Mouse (Mus musculus): ENCODE data around the gene Dpp10. TPM values are rescaled to one million over a fixed set of nuclear protein-coding genes. Genes with fewer than 3 reads are reported as not detected.

Gene Dpp10
- not detected in 2 replicates for polyA plus RNA-seq (2012; rRNA removed)

DNA sequence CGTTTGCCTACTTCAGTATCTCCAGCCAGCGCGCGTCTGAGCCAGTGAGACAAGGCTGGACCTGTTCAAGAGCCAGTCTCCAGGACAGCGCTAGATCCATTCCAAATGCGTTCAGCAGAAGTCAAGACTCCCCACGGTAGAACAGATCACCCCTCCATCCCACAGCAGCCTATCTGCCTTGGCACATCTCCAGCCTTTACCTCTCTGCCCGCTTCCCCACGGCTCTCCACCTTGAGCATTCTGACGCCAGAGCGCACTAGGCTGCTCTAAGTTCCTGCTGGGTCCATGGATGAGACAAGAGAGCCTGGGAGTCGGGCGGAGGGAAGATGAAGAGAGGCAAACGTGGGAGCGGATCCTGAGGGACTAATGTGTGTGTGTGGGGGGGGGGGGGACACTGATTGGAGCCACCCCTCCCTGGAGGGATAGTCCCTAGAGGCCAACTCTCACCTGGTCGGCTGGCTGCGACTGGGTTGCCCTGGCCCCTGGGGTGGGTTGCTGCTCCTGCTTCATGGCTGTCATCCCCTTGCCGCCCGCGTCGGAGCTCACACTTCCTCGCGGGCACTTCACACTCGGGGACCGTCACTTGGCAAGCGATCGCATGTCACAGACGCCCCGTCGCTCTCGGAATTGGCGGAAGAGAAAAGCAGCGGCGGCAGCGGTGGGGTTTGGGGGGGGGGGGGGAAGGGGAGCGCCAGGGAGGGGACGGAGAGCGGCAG, at the start of gene Dpp10:
Gene Dpp10 (minus strand): TSS at position 635 of the 716 bp plus-strand sequence.
- no peak for DNase-seq (ENCODE audit: low read depth)

DNA sequence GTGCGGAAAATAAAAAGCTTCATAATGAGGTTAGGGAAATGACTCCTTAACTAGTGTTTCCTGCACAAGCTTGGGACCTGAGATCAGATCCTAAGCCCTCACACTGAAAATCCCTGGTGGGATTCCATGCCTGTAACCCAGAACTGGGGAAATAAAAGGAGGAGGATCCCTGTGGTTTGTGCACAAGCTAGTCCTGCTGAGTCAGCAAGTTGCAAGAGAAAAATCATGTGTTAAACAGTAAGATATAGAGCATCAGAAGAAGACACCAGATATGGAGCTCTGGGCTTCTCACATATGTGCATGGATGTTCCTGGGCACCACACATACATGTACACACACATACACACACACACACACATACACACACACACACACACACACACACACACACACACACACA, 3.2 kb upstream of the Dpp10 start:
- no peak for DNase-seq (ENCODE audit: low read depth)

DNA sequence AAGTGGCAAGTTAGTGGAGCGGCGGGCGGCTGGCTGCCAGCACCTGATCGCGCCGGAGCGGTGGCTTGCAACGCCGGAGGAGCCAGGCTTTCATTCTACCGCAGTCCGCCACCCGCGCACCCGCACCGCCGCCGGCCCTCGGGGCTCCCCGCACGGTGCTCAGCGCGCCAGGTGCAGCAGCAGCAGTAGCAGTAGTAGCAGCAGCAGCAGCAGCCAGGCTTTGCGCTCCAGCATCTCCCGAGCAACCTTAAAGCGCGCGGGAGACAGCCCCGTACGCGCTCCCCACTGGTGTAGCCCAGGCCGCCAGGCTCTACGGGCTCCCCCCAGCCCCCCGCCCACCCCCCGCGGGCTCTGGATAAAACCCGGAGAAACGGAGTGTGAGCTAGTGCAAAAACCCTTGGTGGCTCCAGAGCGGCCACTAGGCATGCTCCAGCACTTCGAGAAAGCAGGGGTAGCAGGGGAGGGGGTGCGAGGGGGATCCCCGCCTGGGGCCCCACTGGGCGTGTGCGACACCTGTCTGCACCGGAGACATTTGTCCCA, 472 bp upstream of the Dpp10 start:
- DNase-seq (ENCODE audit: low read depth): no peak

DNA sequence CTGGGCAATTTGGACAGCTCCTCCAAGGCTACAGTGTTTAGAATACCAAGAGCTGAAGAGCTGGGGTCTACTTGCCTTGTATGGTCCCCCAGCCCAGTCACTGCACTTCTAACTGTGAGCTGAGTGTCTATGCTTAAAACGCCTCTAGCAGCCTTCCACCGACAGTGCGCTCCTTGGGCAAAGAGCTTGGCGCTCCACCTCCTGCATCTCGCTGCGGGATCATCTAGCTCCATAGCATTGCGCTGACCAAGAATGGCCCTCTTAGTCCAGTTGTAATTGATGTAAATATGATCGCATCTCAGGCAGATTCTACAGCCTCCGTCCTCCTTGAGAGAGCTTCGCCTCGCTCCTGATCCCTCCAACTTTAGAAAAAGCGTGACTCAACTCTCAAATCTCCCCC, 1.2 kb downstream of the Dpp10 start:
- no peak for DNase-seq (ENCODE audit: low read depth)

DNA sequence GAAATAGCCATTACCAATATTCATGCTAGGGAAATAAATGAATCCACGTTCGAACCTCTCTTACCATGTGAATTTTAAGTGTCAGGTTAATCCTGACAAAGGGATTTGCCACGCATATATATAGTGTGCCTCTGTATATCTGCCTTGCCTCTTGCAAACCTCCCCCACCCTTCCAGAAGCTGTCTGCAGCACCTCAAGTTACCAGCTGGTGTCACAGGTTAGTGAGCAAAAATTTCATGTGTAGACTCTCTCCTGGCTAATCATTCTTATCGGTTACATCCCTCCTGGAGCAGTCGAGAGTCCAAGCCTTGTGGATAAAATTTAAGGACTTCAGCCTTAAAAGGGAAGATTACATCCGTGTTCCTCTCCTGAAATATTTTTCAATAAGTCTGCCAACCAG, 1.9 kb downstream of the Dpp10 start:
- DNase-seq (ENCODE audit: low read depth): no peak

DNA sequence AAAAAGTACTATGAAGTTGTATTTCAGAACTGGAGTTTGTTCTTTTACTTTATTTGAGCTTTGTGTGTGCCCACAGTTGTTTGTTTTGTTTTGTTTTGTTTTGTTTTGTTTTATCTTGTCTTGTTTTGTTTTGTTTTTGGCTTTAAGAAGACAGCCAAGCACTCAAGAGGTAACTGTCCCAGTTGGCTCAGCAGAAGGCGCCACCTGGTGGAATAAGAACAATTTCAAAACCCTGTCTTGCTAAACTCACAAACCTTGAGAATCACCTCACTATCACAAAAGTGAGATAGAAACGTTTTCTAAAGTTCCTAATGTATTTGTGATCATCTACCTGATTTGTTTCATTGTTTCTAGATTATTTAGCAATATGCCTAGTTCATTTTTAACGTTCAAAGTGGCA, 3.8 kb downstream of the Dpp10 start:
- no peak for DNase-seq (ENCODE audit: low read depth)

DNA sequence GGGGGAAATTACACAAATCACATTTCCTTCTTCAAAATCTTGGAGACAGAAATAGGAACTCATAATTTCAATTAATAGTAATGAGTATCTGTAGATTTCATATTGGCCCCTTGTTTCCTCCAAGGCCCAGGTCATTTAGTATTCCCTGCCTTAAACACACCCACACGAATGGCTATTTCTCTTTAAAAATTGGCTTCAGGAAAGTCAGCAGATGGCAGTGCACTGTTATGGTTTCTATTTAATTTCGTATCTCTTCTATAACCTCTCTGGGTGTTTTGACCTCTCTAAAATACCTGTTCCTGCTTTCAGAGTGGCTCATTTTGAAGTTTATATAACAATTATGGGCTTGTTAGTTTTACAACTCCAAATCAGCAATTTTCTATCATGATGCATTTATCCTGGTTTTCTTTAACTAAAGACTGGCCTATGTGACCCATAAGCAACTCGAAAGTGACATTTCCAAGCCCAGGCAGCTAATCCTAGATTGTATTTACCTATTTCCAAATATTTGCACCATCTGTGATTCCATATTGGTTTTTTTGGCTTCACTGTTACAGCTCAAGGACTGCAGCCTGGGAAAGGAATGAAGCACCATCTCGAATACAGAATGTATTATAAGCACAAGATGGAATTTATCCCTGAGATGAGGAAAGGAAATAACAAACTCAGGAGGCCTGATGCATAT, 9.9 kb downstream of the Dpp10 start:
- DNase-seq (ENCODE audit: low read depth): no peak

DNA sequence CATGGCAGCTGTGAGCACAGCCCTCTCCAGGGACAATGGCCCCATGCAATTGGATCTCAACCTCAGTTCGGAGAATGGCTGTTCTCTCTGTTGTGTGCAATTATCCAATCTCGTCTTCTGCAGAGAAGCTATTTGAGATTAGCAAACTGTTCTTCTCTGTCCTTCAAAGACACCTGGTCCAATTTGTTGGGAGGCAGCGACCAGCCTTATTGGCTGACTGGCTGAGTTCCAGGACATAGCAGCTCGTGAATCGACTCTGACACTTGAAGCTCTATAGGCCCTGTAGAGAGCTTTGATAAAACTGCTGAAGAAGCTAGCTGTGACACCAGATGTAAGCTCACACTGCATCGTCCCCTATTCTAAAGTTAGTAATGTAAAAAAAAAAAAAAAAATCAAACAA, 12.7 kb downstream of the Dpp10 start:
- no peak for DNase-seq (ENCODE audit: low read depth)

DNA sequence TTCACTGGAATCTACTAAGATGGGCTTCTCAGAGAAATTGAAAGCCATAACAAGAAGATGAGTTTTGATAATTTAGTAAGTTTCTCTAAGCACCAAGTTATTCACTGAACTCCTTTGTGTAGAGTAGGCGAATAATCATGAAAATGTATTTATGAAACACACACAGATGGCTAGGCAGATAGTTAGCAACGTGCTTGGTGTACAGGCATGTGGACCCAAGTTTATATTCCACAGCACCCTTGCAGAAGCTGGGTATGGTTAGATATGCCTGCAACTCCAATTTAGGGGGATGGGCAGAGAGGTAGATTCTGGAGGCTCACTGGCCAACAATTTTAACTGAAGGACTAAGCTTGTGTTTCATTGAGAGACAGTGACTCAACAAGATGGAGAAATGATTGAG, 13.4 kb downstream of the Dpp10 start:
- DNase-seq (ENCODE audit: low read depth): no peak

DNA sequence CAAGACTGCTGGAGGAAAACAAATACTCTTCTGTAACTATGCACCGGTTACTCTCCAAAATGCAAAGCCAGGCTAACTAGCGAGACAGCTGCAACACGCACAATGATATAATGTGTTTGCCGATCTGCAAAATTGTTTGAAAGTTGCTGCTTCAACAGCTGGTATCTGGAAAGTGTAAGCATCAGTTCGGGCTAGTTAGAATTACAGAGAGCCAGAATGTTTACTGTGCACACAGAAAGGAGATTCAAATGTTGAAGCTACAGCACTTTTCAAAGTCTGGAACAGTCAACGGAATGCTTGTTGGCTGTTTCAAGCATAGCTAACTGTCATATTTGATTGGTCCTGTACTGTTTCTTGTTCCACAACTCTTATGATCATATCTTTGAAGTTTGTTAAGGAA, 42.6 kb downstream of the Dpp10 start:
- no peak for DNase-seq (ENCODE audit: low read depth)

DNA sequence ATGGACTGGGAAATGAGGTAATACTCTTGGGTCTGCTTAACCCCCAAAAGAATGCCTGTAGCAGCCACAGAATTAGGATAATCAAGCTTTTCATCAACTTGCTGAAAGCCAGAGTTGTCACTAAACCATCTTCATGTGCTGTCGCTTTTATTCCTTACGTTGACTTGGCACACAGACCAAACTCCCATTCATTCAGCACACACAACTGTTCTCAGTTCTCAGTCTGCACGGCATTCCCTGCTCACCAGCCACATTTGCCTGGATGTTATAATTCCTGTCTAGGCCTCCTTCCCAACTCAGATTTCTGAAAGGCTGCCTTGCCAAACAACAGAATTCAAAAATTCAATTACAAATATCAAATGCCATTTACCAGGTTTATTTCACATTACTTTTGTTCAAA, 49.6 kb downstream of the Dpp10 start:
- DNase-seq (ENCODE audit: low read depth): no peak

DNA sequence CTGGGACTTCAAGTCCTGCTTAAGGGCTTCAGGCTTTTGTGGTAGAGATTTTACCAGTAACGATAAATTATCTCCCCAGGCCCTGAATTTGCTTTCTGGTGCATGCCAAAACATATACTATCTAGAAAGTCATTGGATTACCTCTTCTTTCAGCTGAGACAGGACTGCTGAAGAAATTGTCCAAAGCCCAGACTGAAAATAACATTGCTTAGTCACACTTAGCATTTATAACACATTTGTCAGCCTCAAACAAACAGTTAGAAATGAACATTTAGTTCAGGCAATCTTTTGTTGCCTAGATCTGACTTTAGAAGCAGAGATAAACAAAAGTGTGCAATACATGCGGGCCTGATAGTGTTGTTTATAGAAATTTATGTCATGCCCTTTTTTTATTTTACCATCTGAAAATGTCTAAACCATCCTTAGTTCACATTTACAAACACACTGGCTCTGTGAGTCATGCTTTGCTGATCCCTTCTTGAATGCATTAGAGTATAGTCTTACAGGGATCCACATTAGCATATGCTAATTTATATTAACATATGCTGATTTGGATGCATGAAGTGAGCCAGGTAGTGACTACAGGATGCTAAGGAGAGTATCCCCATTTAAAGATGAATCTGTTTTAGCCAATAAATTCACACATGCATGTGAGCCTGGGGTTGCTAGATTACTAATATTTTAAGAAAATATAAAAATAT, 59.9 kb downstream of the Dpp10 start:
- DNase-seq (ENCODE audit: low read depth): no peak

DNA sequence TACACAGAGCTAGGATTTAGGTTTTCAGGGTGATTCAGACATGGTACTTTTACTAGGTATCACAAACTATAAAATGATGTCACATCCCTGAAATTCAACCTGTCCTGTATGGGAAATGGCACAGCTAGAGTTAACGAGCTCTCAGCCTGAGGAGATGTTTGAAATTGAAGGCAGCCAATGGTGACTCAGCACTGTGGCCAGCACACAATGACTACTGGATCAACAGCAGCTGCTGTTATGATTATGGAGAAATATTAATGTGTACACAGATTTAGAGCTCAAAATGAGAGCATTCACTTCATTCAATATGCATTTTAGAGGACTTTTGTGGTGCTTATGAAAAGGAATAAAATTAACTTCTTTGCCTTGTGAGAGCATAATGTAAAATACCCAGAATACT, 66.8 kb downstream of the Dpp10 start:
- no peak for DNase-seq (ENCODE audit: low read depth)

DNA sequence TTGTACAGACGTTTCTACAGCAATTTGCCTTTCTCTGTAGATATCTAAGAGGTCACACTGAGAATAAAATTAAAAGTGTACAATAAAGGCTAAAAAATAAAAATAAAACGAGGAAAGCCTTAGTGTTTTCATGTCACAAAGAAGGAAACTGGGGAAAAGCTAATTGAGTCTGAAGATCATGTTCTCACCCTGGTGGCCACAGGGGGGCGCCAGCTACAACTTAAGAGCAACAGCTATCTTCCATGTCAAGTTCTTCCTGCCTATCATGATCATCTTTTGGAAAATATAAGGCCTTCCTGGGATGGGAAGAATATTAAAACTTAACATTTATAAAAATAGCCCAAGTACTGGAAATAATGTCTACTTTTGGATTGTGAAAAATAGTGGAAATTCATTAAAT, 70.7 kb downstream of the Dpp10 start:
- DNase-seq (ENCODE audit: low read depth): no peak

DNA sequence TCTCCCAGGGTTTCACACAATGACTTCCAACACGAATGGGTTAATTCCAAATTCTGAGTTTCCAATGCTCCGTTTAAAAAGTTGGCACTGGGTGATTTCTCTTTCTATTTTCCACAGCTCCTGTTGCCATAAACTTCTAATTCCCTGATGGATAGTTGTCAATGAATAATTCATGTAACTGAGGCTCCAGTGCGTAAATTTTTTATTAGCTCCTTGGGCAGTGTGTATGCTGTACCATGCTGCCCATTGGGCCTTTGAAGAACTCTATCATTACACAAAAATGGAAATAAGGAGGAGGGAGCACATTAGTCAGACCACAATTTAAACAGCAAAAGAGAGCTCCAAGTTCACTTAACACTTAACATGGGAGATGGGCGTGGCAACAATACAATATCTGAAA, 99.2 kb downstream of the Dpp10 start:
- DNase-seq (ENCODE audit: low read depth): no peak

DNA sequence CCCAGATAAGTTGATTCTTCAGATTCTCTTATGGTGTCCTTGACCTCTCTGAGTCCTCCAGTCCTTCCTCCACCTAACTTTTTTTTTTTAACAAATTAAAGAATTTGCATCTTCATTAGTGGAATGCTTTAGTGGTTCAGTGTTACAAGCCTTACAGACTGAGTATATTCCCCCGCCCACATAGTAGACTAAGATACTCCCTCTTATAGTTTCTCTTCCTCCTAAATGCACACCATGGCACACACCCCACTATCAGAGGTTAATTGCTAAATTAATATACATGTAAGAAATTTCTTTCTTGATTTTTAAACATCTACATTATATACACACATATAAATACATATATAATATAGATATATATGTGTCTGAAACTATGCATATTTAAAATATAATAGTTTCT, 104.5 kb downstream of the Dpp10 start:
- DNase-seq (ENCODE audit: low read depth): no peak

DNA sequence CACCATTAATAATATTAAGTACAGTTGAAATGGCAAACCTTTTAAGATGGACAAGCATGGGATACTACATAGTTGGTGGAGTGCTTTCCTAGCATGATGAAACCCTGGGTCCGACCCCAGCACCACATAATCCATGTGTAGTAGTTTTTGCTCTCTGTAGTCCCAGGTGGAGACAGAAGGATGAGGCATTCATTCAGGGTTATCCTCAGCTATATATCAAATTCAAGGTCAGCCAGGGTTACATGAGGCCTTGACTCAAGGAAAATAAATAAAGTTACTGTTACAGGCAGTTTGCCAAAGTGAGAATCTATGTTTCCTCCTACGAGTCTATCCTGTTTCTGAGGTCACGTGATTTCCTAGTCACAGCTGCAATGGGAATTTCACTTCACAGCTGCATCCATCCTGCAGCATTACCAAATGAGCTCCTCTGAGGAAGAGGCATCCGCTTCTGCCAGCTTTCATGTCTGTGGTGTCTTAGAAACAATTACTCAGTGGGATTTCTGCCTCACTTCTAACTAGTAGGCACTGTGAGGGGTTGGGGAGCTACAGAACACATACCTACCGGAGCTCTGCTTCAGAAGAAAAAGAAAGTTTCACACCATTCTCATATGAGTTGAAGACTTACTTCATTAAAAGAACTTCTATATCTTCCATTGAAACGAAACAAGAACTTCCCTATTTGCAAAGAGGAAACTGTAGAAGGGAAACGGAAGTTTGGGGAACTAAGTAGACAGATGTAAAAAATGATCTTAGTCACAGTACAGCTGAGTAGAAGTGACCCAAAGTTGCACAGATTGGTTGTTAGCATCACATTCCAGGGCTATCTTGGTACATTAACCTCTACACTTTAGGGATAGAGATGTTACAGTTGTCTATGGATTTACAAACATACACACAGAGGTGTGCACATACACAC, 111.3 kb downstream of the Dpp10 start:
- no peak for DNase-seq (ENCODE audit: low read depth)

DNA sequence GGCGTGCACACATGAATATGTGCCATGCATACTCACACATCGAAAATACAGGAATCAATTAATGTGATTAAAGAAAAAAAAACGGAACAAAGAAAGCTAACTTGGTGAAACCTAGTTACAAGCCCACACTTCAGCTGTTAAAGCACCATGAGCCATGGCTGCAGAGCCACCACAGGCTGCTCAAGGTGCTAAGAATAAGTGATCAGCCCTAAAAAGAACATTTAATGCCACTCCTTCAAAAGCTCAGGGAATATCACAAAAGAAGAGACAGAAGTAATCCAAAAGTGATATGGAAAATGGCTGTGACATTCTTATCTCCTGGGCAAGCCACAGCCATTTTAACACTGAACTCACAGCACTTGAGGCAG, 117.4 kb downstream of the Dpp10 start:
- no peak for DNase-seq (ENCODE audit: low read depth)

DNA sequence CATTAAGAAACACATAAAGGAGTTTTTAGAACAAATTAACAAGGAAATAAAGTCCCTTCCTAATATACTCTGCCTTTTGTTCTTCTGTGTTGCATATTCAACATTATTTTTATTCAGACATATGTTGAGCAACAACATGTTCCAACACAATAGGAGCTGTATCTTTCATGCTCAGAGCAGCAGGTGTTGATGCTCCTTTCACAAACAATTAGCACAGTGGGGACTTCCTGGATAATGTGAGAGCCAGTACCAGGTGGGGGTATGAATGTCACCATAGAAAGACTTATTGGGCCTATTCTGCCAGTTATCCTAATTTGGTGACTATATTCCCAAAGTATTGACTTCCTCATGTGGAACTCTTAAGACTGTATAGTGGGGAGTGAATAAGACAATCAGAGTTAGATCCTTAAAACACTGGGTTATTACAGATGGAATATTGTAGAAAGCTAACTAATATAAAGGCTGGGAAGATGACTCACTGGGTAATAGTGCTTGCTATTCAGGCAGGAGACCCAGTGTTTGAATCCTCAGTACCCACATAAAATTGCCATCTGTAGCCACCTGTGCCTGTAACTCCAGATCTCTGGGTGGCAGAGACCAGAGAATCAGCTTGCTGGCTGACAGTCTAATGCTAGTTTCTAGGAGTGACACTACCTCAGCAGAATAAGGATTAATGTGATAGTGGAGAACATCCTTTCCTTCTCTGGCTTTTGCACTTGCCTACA, 117.9 kb downstream of the Dpp10 start:
- DNase-seq (ENCODE audit: low read depth): no peak

DNA sequence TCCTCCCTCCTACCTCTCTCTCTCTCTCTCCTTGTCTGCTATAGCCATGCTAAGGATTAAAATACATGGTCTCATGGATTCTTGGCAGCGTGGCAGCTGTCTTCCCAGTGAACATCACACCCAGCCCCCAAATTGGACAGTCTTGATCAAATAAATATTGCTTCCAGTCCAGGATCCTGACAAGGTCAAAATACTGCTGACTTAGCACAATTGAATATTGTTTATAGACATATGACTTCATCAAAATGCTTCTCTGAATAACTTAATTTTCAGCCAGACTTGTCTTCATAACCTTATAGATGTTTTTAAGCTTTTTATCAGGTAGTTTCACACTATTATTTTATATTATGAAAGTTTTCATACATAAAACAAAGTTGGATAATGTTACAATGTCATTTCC, 120.5 kb downstream of the Dpp10 start:
- no peak for DNase-seq (ENCODE audit: low read depth)

DNA sequence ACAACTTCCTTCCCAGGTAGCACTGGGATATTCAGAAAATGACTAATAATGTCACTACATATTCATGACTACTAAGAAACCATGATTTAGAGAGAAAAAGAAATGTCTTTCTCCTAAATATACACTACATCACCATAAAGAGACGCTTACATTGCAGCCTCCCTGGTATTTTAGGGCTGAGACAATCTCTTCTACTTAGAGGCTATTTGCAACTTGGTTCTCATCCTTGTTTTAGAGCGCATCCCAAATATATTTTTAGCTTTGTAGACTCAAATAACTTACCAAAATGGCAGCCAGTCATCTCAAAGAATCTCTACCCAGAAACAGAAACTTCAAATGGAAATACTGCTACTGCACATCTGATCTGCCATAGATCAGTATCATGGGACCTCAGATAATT, 121.5 kb downstream of the Dpp10 start:
- DNase-seq (ENCODE audit: low read depth): no peak

All from gonadal fat pad, adult 2 months (tissue).